Mouse (Mus musculus) left cerebral cortex, adult 11 months (tissue): ENCODE results near the gene Stat2.
"Not testable (repeated sequence)": the region's sequence is repeated elsewhere in the genome, so short reads cannot be mapped to it uniquely, and the experiment has no call there.

Experiments used
- DNase-seq: peaks from one replicate; pipeline ENCODE4 v3.0.0; 2022; ENCODE audit warnings: low spot score

Gene Stat2

DNA sequence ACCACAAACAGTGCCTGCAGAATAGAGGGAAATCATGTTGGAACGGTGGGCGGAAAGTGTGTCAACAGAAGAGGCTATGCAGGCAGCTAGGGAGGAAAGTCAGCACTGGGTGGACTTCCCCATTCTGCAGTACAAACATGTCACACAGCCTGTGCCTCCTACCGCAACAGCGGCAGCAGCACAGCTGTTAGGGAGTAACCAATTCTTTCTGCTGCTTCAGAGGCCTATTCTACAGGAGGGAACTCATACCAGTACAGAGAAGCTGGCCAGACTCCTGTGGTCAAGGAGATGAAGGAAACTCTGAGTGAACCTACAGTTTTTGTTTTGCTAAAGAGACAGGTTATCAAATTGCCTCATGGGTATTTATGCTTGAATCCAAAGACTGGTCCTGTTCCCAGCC is 11.4 kb upstream of the Stat2 start:
- no peak for DNase-seq

GRCm38 (mm10) chr10:128259946-128260345 is 10.4 kb upstream of the Stat2 start:
- no peak for DNase-seq

GRCm38 (mm10) chr10:128260376-128260775 is 10.0 kb upstream of the Stat2 start:
- not testable (repeated sequence) for DNase-seq

DNA sequence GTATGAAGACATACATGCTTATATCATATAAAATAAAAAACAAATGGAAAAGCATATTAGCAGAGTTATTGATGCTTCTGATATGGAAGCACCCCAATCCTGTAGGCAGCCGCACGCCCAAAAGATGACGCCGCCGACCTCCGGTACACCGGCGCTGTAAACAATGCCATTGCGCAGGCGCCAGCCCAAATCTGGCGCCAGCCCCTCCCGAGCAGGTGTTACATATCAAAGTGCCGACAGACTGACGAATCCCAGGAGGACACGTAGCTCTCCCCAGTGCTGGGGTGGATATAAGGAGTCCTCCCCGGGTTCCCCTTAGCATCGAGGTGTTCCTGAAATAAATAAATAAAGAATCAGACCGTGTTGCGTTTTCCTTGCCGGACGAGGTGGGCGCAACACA is 8.1 kb upstream of the Stat2 start:
- DNase-seq = no peak

DNA sequence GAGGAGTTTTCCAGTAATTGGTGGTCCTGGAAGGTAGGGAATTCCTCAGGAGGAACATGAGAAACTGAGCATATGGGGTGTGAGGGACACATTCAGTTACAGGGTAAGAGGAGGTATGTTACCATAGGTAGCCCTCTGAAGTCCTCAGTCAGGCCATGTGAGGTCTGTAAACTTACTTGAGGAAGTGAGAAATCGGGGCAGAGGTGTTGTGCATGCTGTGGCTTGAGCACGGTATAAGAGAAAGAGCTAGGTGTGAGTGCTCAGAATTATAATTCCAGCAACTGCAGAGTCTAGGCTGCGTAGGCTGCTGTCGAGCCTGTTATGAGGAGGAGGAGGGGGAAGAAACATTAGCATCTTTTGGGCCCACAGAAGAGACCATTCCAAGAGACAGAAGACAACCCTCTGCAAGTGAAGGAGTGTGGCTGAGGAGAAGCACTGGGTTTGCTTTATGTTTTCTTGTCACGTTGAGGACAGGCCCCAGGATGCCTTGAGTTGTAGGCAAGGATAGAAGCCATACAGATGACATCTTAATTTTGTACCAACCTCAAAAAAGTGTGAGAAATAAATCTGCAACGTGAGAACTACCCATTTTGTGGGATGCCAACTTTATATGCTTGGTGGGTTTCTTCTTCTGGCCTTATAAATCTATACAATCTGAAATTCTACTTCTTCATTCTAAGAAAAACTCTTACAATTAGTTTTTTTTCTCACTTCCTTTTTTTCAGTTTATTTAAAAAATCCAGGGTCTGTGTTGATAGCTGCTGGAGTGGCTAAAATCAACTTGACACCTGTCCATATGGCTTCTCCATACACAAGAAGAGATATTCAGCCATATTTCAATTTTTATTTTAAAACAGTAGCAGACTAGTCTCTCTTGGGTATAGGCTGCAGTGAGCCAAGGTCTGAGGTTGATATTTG is 6.7 kb upstream of the Stat2 start:
- no peak for DNase-seq

GRCm38 (mm10) chr10:128268371-128268770 is 2.0 kb upstream of the Stat2 start, which contains the start of gene Apof:
TSS of gene Apof (plus strand) at chr10:128268671.
- no peak for DNase-seq

GRCm38 (mm10) chr10:128269206-128269910 is 1.0 kb upstream of the Stat2 start:
- no peak for DNase-seq

DNA sequence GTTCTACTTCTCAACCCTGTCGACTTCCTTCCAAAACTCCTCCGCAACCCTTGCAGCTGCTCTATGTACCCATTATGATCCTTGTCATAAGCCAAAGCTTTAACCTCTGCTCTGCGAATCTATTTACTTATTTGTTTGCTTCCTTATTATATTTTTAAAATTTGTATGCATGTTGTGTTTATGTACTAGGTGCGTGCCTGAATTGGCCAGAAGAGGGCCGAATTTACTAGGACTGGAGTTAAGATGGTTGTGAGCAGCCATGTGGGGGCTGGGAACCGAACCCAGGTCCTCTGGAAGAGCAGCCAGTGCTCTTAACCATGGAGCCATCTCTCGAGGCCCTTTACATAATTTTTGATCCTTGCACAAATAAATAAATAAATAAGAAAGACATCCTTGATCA is 507 bp downstream of the Stat2 start:
- DNase-seq = no peak

GRCm38 (mm10) chr10:128271883-128272282 is 1.5 kb downstream of the Stat2 start:
- no peak for DNase-seq

- DNase-seq = not testable (repeated sequence)
Observed at GRCm38 (mm10) chr10:128272819-128273439, 2.6 kb downstream of the Stat2 start.

- not testable (repeated sequence) for DNase-seq
Observed at GRCm38 (mm10) chr10:128275374-128275773, 5.0 kb downstream of the Stat2 start.

- DNase-seq = no peak
Observed at GRCm38 (mm10) chr10:128278158-128278557, 7.8 kb downstream of the Stat2 start.

- DNase-seq = no peak
Observed at GRCm38 (mm10) chr10:128280943-128281342, 10.6 kb downstream of the Stat2 start.

- DNase-seq = no peak
Observed at GRCm38 (mm10) chr10:128281682-128282081, 11.3 kb downstream of the Stat2 start.

DNA sequence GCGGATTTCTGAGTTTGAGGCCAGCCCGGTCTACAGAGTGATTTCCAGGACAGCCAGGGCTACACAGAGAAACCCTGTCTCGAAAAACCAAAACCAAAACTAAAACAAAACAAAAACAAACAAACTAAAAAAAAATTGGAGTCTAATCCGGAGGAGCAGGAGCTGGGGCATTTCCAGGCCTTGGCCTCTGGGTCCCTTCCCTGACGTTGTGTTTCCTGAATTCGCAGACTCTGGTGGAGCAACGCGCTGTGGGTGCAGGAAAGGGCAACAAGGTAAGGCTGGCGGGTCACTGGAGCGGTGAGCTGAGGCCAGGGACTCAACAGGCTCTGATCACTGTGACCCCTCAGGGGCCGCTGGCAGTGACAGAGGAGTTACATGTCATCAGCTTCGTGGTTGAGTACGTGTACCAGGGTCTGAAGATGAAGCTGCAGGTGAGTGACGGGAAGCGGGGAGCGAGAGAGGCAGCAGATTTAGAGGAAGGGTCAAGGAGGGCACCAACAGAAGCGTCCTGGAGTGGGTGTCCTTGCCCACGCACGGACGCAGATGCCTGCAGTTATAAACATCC is 12.6 kb downstream of the Stat2 start:
- no peak for DNase-seq

- no peak for DNase-seq
Observed at GRCm38 (mm10) chr10:128283604-128284579, 13.5 kb downstream of the Stat2 start.

DNA sequence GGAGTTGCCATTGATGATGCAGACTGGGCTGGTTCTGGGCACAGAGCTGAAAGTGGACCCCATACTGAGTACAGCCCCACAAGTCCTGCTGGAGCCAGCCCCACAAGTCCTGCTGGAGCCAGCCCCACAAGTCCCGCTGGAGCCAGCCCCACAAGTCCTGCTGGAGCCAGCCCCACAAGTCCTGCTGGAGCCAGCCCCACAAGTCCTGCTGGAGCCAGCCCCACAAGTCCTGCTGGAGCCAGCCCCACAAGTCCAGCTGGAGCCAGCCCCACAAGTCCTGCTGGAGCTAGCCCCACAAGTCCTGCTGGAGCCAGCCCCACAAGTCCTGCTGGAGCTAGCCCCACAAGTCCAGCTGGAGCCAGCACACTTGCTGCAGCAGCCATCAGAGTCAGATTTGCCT is 20.2 kb downstream of the Stat2 start:
- not testable (repeated sequence) for DNase-seq

- DNase-seq = no peak
Observed at GRCm38 (mm10) chr10:128296370-128297090, 26.2 kb downstream of the Stat2 start.

GRCm38 (mm10) chr10:128297221-128297620 is 26.9 kb downstream of the Stat2 start:
- no peak for DNase-seq

- no peak for DNase-seq
Observed at GRCm38 (mm10) chr10:128297622-128298021, 27.3 kb downstream of the Stat2 start.
